Mouse (Mus musculus): ENCODE measurements around the gene Cct7. TPM values are rescaled to one million over a fixed set of nuclear protein-coding genes. Genes with fewer than 3 reads are reported as not detected.

Gene Cct7
- polyA plus RNA-seq, 1 experiment: 117 TPM

GRCm38 (mm10) chr6:85512577-85513530 is 61.5 kb downstream of the Cct7 start:
- Histone ChIP-seq H3K4me3 (ENCODE audit: insufficient read depth, low read depth, low read length) (no peak overlapping the region), H3K27me3 (replicated peaks; ENCODE audit: control insufficient read depth, insufficient read depth, low read length) (peaks cover 14% of the 10 kb centered on the region), H3K36me3 (ENCODE audit: control insufficient read depth, insufficient read depth, low read length) (no peaks in the 10 kb centered on the region), H3K27ac (ENCODE audit: insufficient read depth, low read depth, low read length) (no peak overlapping the region), H3K4me1 (ENCODE audit: control insufficient read depth, insufficient read depth, low read length) (no peaks in the 10 kb centered on the region)
- no peak for TF ChIP-seq POLR2A (IDR thresholded peaks at IDR 0.05; ENCODE audit: low read depth, low read length)
- TF ChIP-seq CTCF (conservative IDR thresholded peaks at IDR 0.05; ENCODE audit: insufficient read depth, insufficient read length, low read depth, low read length): no peak
- no peak for DNase-seq
- WGBS: 2% methylated on average over 87 of the region's 90 CpGs

GRCm38 (mm10) chr6:85513531-85513910 is 62.2 kb downstream of the Cct7 start, which contains the start of gene Egr4:
Gene Egr4, minus strand, starts transcription at chr6:85513589.
- peaks cover 14% of the 10 kb centered on the region for H3K27me3 ChIP-seq (replicated peaks; ENCODE audit: control insufficient read depth, insufficient read depth, low read length)
- WGBS: 1% methylated on average over 38 of the region's 38 CpGs
- no peaks in the 10 kb centered on the region for H3K4me1 ChIP-seq (ENCODE audit: control insufficient read depth, insufficient read depth, low read length)
- no peaks in the 10 kb centered on the region for H3K36me3 ChIP-seq (ENCODE audit: control insufficient read depth, insufficient read depth, low read length)
- DNase-seq: no peak
- no peak within 1 kb of the TSS for H3K27ac ChIP-seq (ENCODE audit: insufficient read depth, low read depth, low read length)
- H3K4me3 ChIP-seq (ENCODE audit: insufficient read depth, low read depth, low read length): no peak within 1 kb of the TSS
- TF ChIP-seq CTCF (conservative IDR thresholded peaks at IDR 0.05; ENCODE audit: insufficient read depth, insufficient read length, low read depth, low read length): no peak

GRCm38 (mm10) chr6:85515941-85516340 is 64.6 kb downstream of the Cct7 start:
- TF ChIP-seq CTCF (conservative IDR thresholded peaks at IDR 0.05; ENCODE audit: insufficient read depth, insufficient read length, low read depth, low read length) (no peak), POLR2A (IDR thresholded peaks at IDR 0.05; ENCODE audit: low read depth, low read length) (no peak)
- WGBS: 82% methylated on average over 4 of the region's 4 CpGs
- no peak overlapping the region for H3K27ac ChIP-seq (ENCODE audit: insufficient read depth, low read depth, low read length)
- H3K4me3 ChIP-seq (ENCODE audit: insufficient read depth, low read depth, low read length): no peak overlapping the region
- no peak for DNase-seq
- H3K36me3 ChIP-seq (ENCODE audit: control insufficient read depth, insufficient read depth, low read length): no peaks in the 10 kb centered on the region
- H3K4me1 ChIP-seq (ENCODE audit: control insufficient read depth, insufficient read depth, low read length): no peaks in the 10 kb centered on the region
- peaks cover 14% of the 10 kb centered on the region for H3K27me3 ChIP-seq (replicated peaks; ENCODE audit: control insufficient read depth, insufficient read depth, low read length)

Other genes with a start within 250 kb of the Cct7 start
- 23.6 and 25.8 TPM in 2 replicates for gene Sfxn5, start 118.1 kb upstream of the Cct7 start, polyA plus RNA-seq (2012; rRNA removed)
- gene Rab11fip5, start 76.9 kb upstream of the Cct7 start, polyA plus RNA-seq (2012; rRNA removed): 56.8 and 63.6 TPM in 2 replicates
- not detected in 2 replicates for gene Noto, start 27.6 kb upstream of the Cct7 start, polyA plus RNA-seq (2012; rRNA removed)
- gene Smyd5, start 19.5 kb upstream of the Cct7 start, polyA plus RNA-seq (2012; rRNA removed): 16.4 and 18.8 TPM in 2 replicates
- gene Pradc1, start 456 bp downstream of the Cct7 start, polyA plus RNA-seq (2012; rRNA removed): 23.1 and 27.7 TPM in 2 replicates
- gene Fbxo41, start 51.5 kb downstream of the Cct7 start, polyA plus RNA-seq (2012; rRNA removed): 0.07 and 0.08 TPM in 2 replicates
- gene Egr4, start 62.1 kb downstream of the Cct7 start, polyA plus RNA-seq (2012; rRNA removed): not detected in 2 replicates
- 0.63 and 0.68 TPM in 2 replicates for gene Alms1, start 136.0 kb downstream of the Cct7 start, polyA plus RNA-seq (2012; rRNA removed)

Measured in kidney, adult 2 months (tissue).